Mouse (Mus musculus) heart, adult 11 months (tissue): Measurements from ENCODE around the gene Ftl1.

Experiments used
- DNase-seq: peaks from one replicate; pipeline ENCODE4 v3.0.0; 2022

Ftl1 gene

GRCm38 (mm10) chr7:45409497-45410163, 50.1 kb downstream of the Ftl1 start:
- peak; percentile 80 for DNase-seq

DNA sequence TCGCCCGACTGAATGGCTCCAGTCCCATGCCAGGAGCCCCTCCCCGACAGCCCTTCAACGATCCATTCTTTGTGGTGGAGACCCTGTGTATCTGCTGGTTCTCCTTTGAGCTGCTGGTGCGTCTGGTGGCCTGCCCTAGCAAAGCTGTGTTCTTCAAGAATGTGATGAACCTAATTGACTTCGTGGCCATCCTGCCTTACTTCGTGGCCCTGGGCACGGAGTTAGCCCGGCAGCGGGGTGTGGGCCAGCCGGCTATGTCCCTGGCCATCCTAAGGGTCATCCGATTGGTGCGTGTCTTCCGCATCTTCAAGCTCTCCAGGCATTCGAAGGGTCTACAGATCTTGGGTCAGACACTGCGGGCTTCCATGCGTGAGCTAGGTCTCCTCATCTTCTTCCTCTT, 50.7 kb downstream of the Ftl1 start:
- no peak for DNase-seq

- DNase-seq = peak; percentile 90
These were observed 51.3 kb downstream of the Ftl1 start for GRCm38 (mm10) chr7:45408351-45408750.
